Mouse (Mus musculus) adrenal gland, postnatal 10 days (tissue): ENCODE results near the gene Fam169a. TPM values are rescaled to one million over a fixed set of nuclear protein-coding genes. Genes with fewer than 3 reads are reported as not detected.

Experiments used
- total RNA-seq, 2 experiments: library from RNA; stranded (reverse); gene quantifications; 2 replicates each; pipeline ENCODE4 v1.2.3; 2021

Gene Fam169a
- total RNA-seq, 2 experiments from 2014 or later, result 4.9 to 5.4 TPM

Other genes with a start within 250 kb of the Fam169a start
- under 1 TPM; 0.76 to 0.93 TPM for gene Gcnt4, start 142.6 kb upstream of the Fam169a start, total RNA-seq
- gene 1700029F12Rik, start 32.9 kb upstream of the Fam169a start, total RNA-seq, result not detected
- gene Gm6169, start 32.0 kb downstream of the Fam169a start, total RNA-seq, result 10 to 100 TPM in 1 of 2 experiments, under 1 TPM in 1; 0.87 to 17.1 TPM
- gene Gfm2, start 70.7 kb downstream of the Fam169a start, total RNA-seq, result 10 to 100 TPM; 36.4 to 43.5 TPM
- gene Nsa2, start 70.7 kb downstream of the Fam169a start, total RNA-seq, result 10 to 100 TPM; 84.0 to 85.8 TPM
- gene Hexb, start 131.1 kb downstream of the Fam169a start, total RNA-seq, result 10 to 100 TPM; 26.7 to 29.8 TPM
- gene Enc1, start 173.8 kb downstream of the Fam169a start, total RNA-seq, result 10 to 100 TPM; 19.6 to 20.3 TPM